In the genomic region with DNA sequence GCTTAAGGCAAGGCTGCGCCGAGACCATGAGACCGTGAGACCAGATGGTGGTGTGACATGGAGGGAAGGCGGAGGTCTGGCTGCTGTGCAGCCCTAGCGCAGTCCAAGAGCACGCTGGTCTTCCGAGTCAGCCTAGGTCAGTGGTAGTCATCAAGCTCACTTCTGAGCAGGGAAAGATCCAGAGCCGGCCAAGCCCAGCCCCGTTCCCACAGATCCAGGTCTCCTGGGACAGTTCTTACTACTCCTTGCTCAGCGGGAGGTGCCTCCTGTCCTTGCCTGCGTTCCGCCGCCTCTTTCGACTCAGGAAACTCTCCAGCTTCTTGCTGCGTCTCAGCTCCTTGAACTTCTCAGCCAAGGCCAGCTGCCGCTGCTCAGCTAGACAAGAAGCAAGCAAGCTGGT, we compare ENCODE assay signal across 19 mouse cellular contexts. TPM values are rescaled to one million over a fixed set of nuclear protein-coding genes. Genes with fewer than 3 reads are reported as not detected.
DNase-seq lines count a peak whose midpoint lies in the region; ATAC-seq lines count a peak whose summit lies in the region.
"Had no signal": no experiment of that assay in that cellular context is flagged by ENCODE, and none has a peak within 500 bp of the region (broad histone marks: within the 10 kb centered on the region; RNA-seq: fewer than 3 reads in every experiment).

No protein-coding gene starts in this region.

- H3K4me1 ChIP-seq in heart, embryonic 10.5 days = peaks cover under 1% of the 10 kb centered on the region; the same call in 1 of the 2 replicates
- no peaks in the 10 kb centered on the region for H3K4me1 ChIP-seq in midbrain, embryonic 11.5 days (ENCODE audit: control insufficient read depth, insufficient read depth, low read length)
- no peaks in the 10 kb centered on the region for H3K4me1 ChIP-seq in midbrain, embryonic 15.5 days
- H3K4me1 ChIP-seq: embryonic facial prominence, embryonic 12.5 days had no signal

- 89% methylated on average over 16 of the region's 16 CpGs for WGBS in heart, embryonic 10.5 days
- 93% methylated on average over 16 of the region's 16 CpGs for WGBS in midbrain, embryonic 11.5 days
- 94% methylated on average over 16 of the region's 16 CpGs for WGBS in midbrain, embryonic 15.5 days

- no peaks in the 10 kb centered on the region for H3K27me3 ChIP-seq in heart, embryonic 10.5 days (ENCODE audit: insufficient read depth, poor library complexity, severe bottlenecking)
- H3K27me3 ChIP-seq in midbrain, embryonic 11.5 days (ENCODE audit: control insufficient read depth, insufficient read depth, low read length) = no peaks in the 10 kb centered on the region
- H3K27me3 ChIP-seq in midbrain, embryonic 15.5 days (replicated peaks) = no peaks in the 10 kb centered on the region
- H3K27me3 ChIP-seq: CH12.LX; embryonic facial prominence, embryonic 12.5 days; heart, embryonic 13.5 days; hindbrain, embryonic 15.5 days; liver, embryonic 13.5 days; megakaryocyte, embryonic 14.5 days; neural tube, embryonic 15.5 days had no signal

- DNase-seq in adrenal gland, postnatal 10 days = peak; percentile 64
- DNase-seq in adrenal gland, adult 8-10 months = no peak
- DNase-seq in heart, adult 11 months = peak; percentile 97
- no peak for DNase-seq in heart, embryonic 10.5 days (ENCODE audit: low spot score)
- peak; percentile 59 for DNase-seq in midbrain, embryonic 11.5 days (ENCODE audit: low spot score, missing footprints)
- peak; percentile 56 for DNase-seq in skeletal muscle tissue, adult 2 months (ENCODE audit: low read depth, low spot score)
- DNase-seq in MN1 (ENCODE audit: low spot score) = no peak
- DNase-seq: kidney, adult 11 months; left cerebral cortex, postnatal 4 days; liver, embryonic 13.5 days; thymus, postnatal 36 days had no signal

- ATAC-seq in midbrain, embryonic 11.5 days (ENCODE audit: low FRiP score) = no peak
- ATAC-seq in midbrain, embryonic 15.5 days (replicated peaks) = no peak

- no peaks in the 10 kb centered on the region for H3K9me3 ChIP-seq in heart, embryonic 10.5 days
- H3K9me3 ChIP-seq in midbrain, embryonic 11.5 days (ENCODE audit: control insufficient read depth, low read length) = no peaks in the 10 kb centered on the region
- H3K9me3 ChIP-seq in midbrain, embryonic 15.5 days = no peaks in the 10 kb centered on the region
- H3K9me3 ChIP-seq: embryonic facial prominence, embryonic 12.5 days; forebrain, embryonic 10.5 days; heart, embryonic 13.5 days; hindbrain, embryonic 15.5 days; liver, embryonic 13.5 days; megakaryocyte, embryonic 14.5 days; neural tube, embryonic 15.5 days had no signal

- H3K4me3 ChIP-seq in heart, embryonic 10.5 days = no peak overlapping the region
- no peak overlapping the region for H3K4me3 ChIP-seq in midbrain, embryonic 11.5 days (ENCODE audit: low read depth, low read length)
- H3K4me3 ChIP-seq in midbrain, embryonic 15.5 days = no peak overlapping the region
- H3K4me3 ChIP-seq: embryonic facial prominence, embryonic 12.5 days; forebrain, embryonic 10.5 days; heart, embryonic 13.5 days; hindbrain, embryonic 15.5 days; liver, embryonic 13.5 days; neural tube, embryonic 15.5 days had no signal

- H3K36me3 ChIP-seq in heart, embryonic 10.5 days = peaks cover 89% of the 10 kb centered on the region
- peaks cover 33% of the 10 kb centered on the region for H3K36me3 ChIP-seq in midbrain, embryonic 11.5 days (ENCODE audit: control insufficient read depth, insufficient read depth, low read length)
- H3K36me3 ChIP-seq in midbrain, embryonic 15.5 days (replicated peaks) = peaks cover 48% of the 10 kb centered on the region

- H3K27ac ChIP-seq in heart, embryonic 10.5 days = no peak overlapping the region
- H3K27ac ChIP-seq in midbrain, embryonic 11.5 days (ENCODE audit: low read depth, low read length) = no peak overlapping the region
- H3K27ac ChIP-seq in midbrain, embryonic 15.5 days = no peak overlapping the region
- H3K27ac ChIP-seq: embryonic facial prominence, embryonic 12.5 days; forebrain, embryonic 10.5 days; heart, embryonic 13.5 days; hindbrain, embryonic 15.5 days; liver, embryonic 13.5 days; neural tube, embryonic 15.5 days had no signal

- H3K4me2 ChIP-seq in midbrain, embryonic 11.5 days = no peak overlapping the region
- H3K4me2 ChIP-seq in midbrain, embryonic 15.5 days = no peak overlapping the region
- H3K4me2 ChIP-seq: embryonic facial prominence, embryonic 12.5 days; heart, embryonic 13.5 days; hindbrain, embryonic 15.5 days; liver, embryonic 13.5 days; neural tube, embryonic 15.5 days had no signal

- no peak overlapping the region for H3K9ac ChIP-seq in midbrain, embryonic 11.5 days (ENCODE audit: low read length)
- H3K9ac ChIP-seq in midbrain, embryonic 15.5 days = no peak overlapping the region
- H3K9ac ChIP-seq: embryonic facial prominence, embryonic 12.5 days; heart, embryonic 13.5 days; hindbrain, embryonic 15.5 days; liver, embryonic 13.5 days; neural tube, embryonic 15.5 days had no signal

RNA-seq across cellular contexts. Expression of a gene that starts 6.4 kb away (rescaled TPM):
- total RNA-seq in adrenal gland, postnatal 10 days (2021) = 10 to 100 TPM; 24.0 to 27.1 TPM
- 10 to 100 TPM; 24.9 to 31.8 (median 30.6) TPM for total RNA-seq in adrenal gland, adult 8-10 months (2022)
- polyA plus RNA-seq in heart, embryonic 10.5 days (2016; fragmentation: Nextera tagmentation; extraction: Ambion mirVana) = 46.3 and 61.0 TPM in 2 replicates
- 53.4 and 60.0 TPM in 2 replicates for polyA plus RNA-seq in midbrain, embryonic 11.5 days (2014; fragmentation: Nextera tagmentation; extraction: Ambion mirVana)
- polyA plus RNA-seq in midbrain, embryonic 15.5 days (2015; fragmentation: Nextera tagmentation; extraction: Ambion mirVana) = 49.9 and 50.8 TPM in 2 replicates

RNA-seq across cellular contexts. Expression of a gene that starts 10.9 kb away (rescaled TPM):
- 10 to 100 TPM; 88.1 to 90.3 TPM for total RNA-seq in adrenal gland, postnatal 10 days (2021)
- total RNA-seq in adrenal gland, adult 8-10 months (2022) = 100 to 1,000 TPM in 1 of 4 experiments, 10 to 100 TPM in 3; 91.9 to 104 (median 95.0) TPM
- 143 and 180 TPM in 2 replicates for polyA plus RNA-seq in heart, embryonic 10.5 days (2016; fragmentation: Nextera tagmentation; extraction: Ambion mirVana)
- polyA plus RNA-seq in midbrain, embryonic 11.5 days (2014; fragmentation: Nextera tagmentation; extraction: Ambion mirVana) = 185 and 192 TPM in 2 replicates
- polyA plus RNA-seq in midbrain, embryonic 15.5 days (2015; fragmentation: Nextera tagmentation; extraction: Ambion mirVana) = 277 and 304 TPM in 2 replicates

RNA-seq across cellular contexts. Expression of a gene that starts 13.0 kb away (rescaled TPM):
- 100 to 1,000 TPM in 1 of 2 experiments, 10 to 100 TPM in 1; 97.0 to 110 TPM for total RNA-seq in adrenal gland, postnatal 10 days (2021)
- total RNA-seq in adrenal gland, adult 8-10 months (2022) = 10 to 100 TPM; 59.1 to 74.3 (median 65.2) TPM
- polyA plus RNA-seq in heart, embryonic 10.5 days (2016; fragmentation: Nextera tagmentation; extraction: Ambion mirVana) = 152 and 167 TPM in 2 replicates
- 103 and 109 TPM in 2 replicates for polyA plus RNA-seq in midbrain, embryonic 11.5 days (2014; fragmentation: Nextera tagmentation; extraction: Ambion mirVana)
- 172 and 180 TPM in 2 replicates for polyA plus RNA-seq in midbrain, embryonic 15.5 days (2015; fragmentation: Nextera tagmentation; extraction: Ambion mirVana)

RNA-seq across cellular contexts. Expression of a gene that starts 17.6 kb away (rescaled TPM):
- 10 to 100 TPM; 48.5 to 61.7 TPM for total RNA-seq in adrenal gland, postnatal 10 days (2021)
- 10 to 100 TPM; 42.0 to 53.5 (median 47.2) TPM for total RNA-seq in adrenal gland, adult 8-10 months (2022)
- polyA plus RNA-seq in heart, embryonic 10.5 days (2016; fragmentation: Nextera tagmentation; extraction: Ambion mirVana) = 44.8 and 51.3 TPM in 2 replicates
- polyA plus RNA-seq in midbrain, embryonic 11.5 days (2014; fragmentation: Nextera tagmentation; extraction: Ambion mirVana) = 26.2 and 26.8 TPM in 2 replicates
- polyA plus RNA-seq in midbrain, embryonic 15.5 days (2015; fragmentation: Nextera tagmentation; extraction: Ambion mirVana) = 44.7 and 46.3 TPM in 2 replicates

RNA-seq across cellular contexts. Expression of a gene that starts 21.7 kb away (rescaled TPM):
- 100 to 1,000 TPM; 142 to 147 TPM for total RNA-seq in adrenal gland, postnatal 10 days (2021)
- total RNA-seq in adrenal gland, adult 8-10 months (2022) = 100 to 1,000 TPM in 2 of 4 experiments, 10 to 100 TPM in 2; 91.8 to 122 (median 104) TPM
- polyA plus RNA-seq in heart, embryonic 10.5 days (2016; fragmentation: Nextera tagmentation; extraction: Ambion mirVana) = 131 and 151 TPM in 2 replicates
- 97.8 and 100 TPM in 2 replicates for polyA plus RNA-seq in midbrain, embryonic 11.5 days (2014; fragmentation: Nextera tagmentation; extraction: Ambion mirVana)
- 60.6 and 74.5 TPM in 2 replicates for polyA plus RNA-seq in midbrain, embryonic 15.5 days (2015; fragmentation: Nextera tagmentation; extraction: Ambion mirVana)

Comparison
In these comparisons a context has a peak if more than half of its experiments do, and no peak if none do; other contexts are left out.
1. DNase-seq: peak in adrenal gland, postnatal 10 days (single experiment), heart, adult 11 months (single experiment), midbrain, embryonic 11.5 days (single experiment) and skeletal muscle tissue, adult 2 months (single experiment); none in adrenal gland, adult 8-10 months (single experiment), heart, embryonic 10.5 days (single experiment) and MN1 (single experiment).